Mouse (Mus musculus) left cerebral cortex, postnatal 10 days (tissue): ENCODE measurements around the gene Ctso. TPM values are rescaled to one million over a fixed set of nuclear protein-coding genes. Genes with fewer than 3 reads are reported as not detected.

Experiments used
- DNase-seq, 2 experiments: peaks; one replicate each; pipeline ENCODE4 v3.0.0; 2021 to 2022; ENCODE audit warnings: low spot score in 2 of 2, mixed read lengths in 1 of 2; ENCODE audit errors: extremely low spot score in 1 of 2
- intact Hi-C: fragments of 180-260 bp; cut with DNase I; formaldehyde crosslinking; loops from one replicate; pipeline ENCODE4 v1.15.1; 2025
- total RNA-seq, 2 experiments: library from RNA; stranded (reverse); gene quantifications; 2 replicates each; pipeline ENCODE4 v1.2.3; 2021

Ctso gene
- total RNA-seq, 2 experiments from 2014 or later, result 10.6 to 10.7 TPM

GRCm38 (mm10) chr3:81942341-81942740 lies 9.9 kb downstream of the Ctso start:
- DNase-seq, result no peak
- intact Hi-C loops, result no loop called here

- intact Hi-C loops, result no loop called here
- no peak for DNase-seq
These were observed 10.7 kb downstream of the Ctso start for GRCm38 (mm10) chr3:81943097-81943496.

- intact Hi-C loops, result no loop called here
- no peak for DNase-seq
These were observed 12.5 kb downstream of the Ctso start for GRCm38 (mm10) chr3:81944851-81945393.

GRCm38 (mm10) chr3:81949048-81949447 lies 16.6 kb downstream of the Ctso start:
- no peak for DNase-seq
- intact Hi-C loops, result no loop called here

- no peak for DNase-seq
- intact Hi-C loops, result no loop called here
These were observed 19.4 kb downstream of the Ctso start for GRCm38 (mm10) chr3:81951785-81952184.

GRCm38 (mm10) chr3:81957484-81957883 lies 25.1 kb downstream of the Ctso start:
- DNase-seq, result no peak
- intact Hi-C loops, result no loop called here

- intact Hi-C loops, result no loop called here
- DNase-seq, result no peak
These were observed 28.9 kb downstream of the Ctso start for GRCm38 (mm10) chr3:81961336-81961735.

- no peak for DNase-seq
These were observed 31.4 kb downstream of the Ctso start for GRCm38 (mm10) chr3:81963768-81964167.

GRCm38 (mm10) chr3:81964596-81964995 lies 32.2 kb downstream of the Ctso start:
- DNase-seq, result no peak
- intact Hi-C loops, result no loop called here

More at GRCm38 (mm10) chr3:81963768-81964167, 31.4 kb downstream of the Ctso start:
- intact Hi-C loops, result no loop called here

- DNase-seq, result no peak
- intact Hi-C loops, result no loop called here
These were observed 43.2 kb downstream of the Ctso start for GRCm38 (mm10) chr3:81975607-81976006.

- intact Hi-C loops, result no loop called here
- no peak for DNase-seq
These were observed 43.7 kb downstream of the Ctso start, which contains the start of gene Tdo2 for GRCm38 (mm10) chr3:81976102-81976501. Gene Tdo2, minus strand, starts transcription at chr3:81976202.

GRCm38 (mm10) chr3:81981576-81981975 lies 49.2 kb downstream of the Ctso start:
- DNase-seq, result no peak

GRCm38 (mm10) chr3:81981990-81982389 lies 49.6 kb downstream of the Ctso start, which contains the start of gene Asic5:
Gene Asic5, plus strand, starts transcription at chr3:81982290.
- intact Hi-C loops, result no loop called here
- no peak for DNase-seq

More at GRCm38 (mm10) chr3:81981576-81981975, 49.2 kb downstream of the Ctso start:
- intact Hi-C loops, result no loop called here

- no peak for DNase-seq
- intact Hi-C loops, result no loop called here
These were observed 50.9 kb downstream of the Ctso start for GRCm38 (mm10) chr3:81983120-81983895.

- intact Hi-C loops, result no loop called here
- DNase-seq, result no peak
These were observed 52.7 kb downstream of the Ctso start for GRCm38 (mm10) chr3:81985100-81985499.

- intact Hi-C loops, result no loop called here
- no peak for DNase-seq
These were observed 53.7 kb downstream of the Ctso start for GRCm38 (mm10) chr3:81986103-81986502.

- intact Hi-C loops, result no loop called here
- DNase-seq, result no peak
These were observed 55.2 kb downstream of the Ctso start for GRCm38 (mm10) chr3:81987628-81988027.

GRCm38 (mm10) chr3:81989692-81990141 lies 57.3 kb downstream of the Ctso start:
- DNase-seq, result no peak
- intact Hi-C loops, result no loop called here

GRCm38 (mm10) chr3:81990531-81990930 lies 58.1 kb downstream of the Ctso start:
- DNase-seq, result no peak
- intact Hi-C loops, result no loop called here

GRCm38 (mm10) chr3:81995371-81995770 lies 63.0 kb downstream of the Ctso start:
- DNase-seq, result no peak
- intact Hi-C loops, result no loop called here
